Mouse (Mus musculus): ENCODE measurements around the gene Hsd17b11. TPM values are rescaled to one million over a fixed set of nuclear protein-coding genes. Genes with fewer than 3 reads are reported as not detected.
A peak's percentile ranks its signal among the peaks of the same experiment; 100 is the strongest.

Hsd17b11 gene
- total RNA-seq, 1 experiment: 45.6 TPM

- no peak overlapping the region; the same call in 1 of the 2 replicates for H3K9ac ChIP-seq (ENCODE audit: insufficient read depth, low read depth, low read length, poor library complexity, severe bottlenecking)
- no peak for TF ChIP-seq HCFC1 (IDR thresholded peaks at IDR 0.05; ENCODE audit: borderline replicate concordance, insufficient read depth, low read length)
- TF ChIP-seq MAFK (IDR thresholded peaks at IDR 0.05; ENCODE audit: insufficient read depth, low read depth, low read length): no peak
- TF ChIP-seq ZC3H11A (IDR thresholded peaks at IDR 0.05; ENCODE audit: borderline replicate concordance, low read depth, low read length): no peak
- TF ChIP-seq ZNF384 (IDR thresholded peaks at IDR 0.05; ENCODE audit: low read depth, low read length): no peak
- no peak for TF ChIP-seq CHD2 (IDR thresholded peaks at IDR 0.05; ENCODE audit: low read depth, low read length)
- H3K27ac ChIP-seq (ENCODE audit: insufficient read depth, low read depth, low read length, poor library complexity, severe bottlenecking): peak overlapping the region; percentile 2; the same call in 1 of the 2 replicates
- in situ Hi-C loops (cut with MboI; ENCODE audit: low sequenced_read_pairs in 2 of 2, unreplicated experiment in 2 of 2): no loop called here
- no peak for DNase-seq (ENCODE audit: low read depth, low spot score)
- peaks cover 19 to 21% of the 10 kb centered on the region in 2 experiments for H3K4me1 ChIP-seq (ENCODE audit: control insufficient read depth in 2 of 2, insufficient read depth in 2 of 2, low read length in 2 of 2, poor library complexity in 1 of 2)
- no peaks in the 10 kb centered on the region for H3K9me3 ChIP-seq (ENCODE audit: control insufficient read depth, insufficient read depth, low read depth, low read length)
- no peak overlapping the region; a peak in 1 of 4 replicates for H3K4me3 ChIP-seq (ENCODE audit: insufficient read depth in 1 of 2, low read depth in 1 of 2, low read length in 2 of 2, poor library complexity in 1 of 2, severe bottlenecking in 1 of 2)
- no peaks in the 10 kb centered on the region for H3K36me3 ChIP-seq (ENCODE audit: control insufficient read depth, insufficient read depth, low read length, poor library complexity, severe bottlenecking)
These were observed 1.7 kb upstream of the Hsd17b11 start for GRCm38 (mm10) chr5:104023289-104024020.

GRCm38 (mm10) chr5:104022558-104022957, 839 bp upstream of the Hsd17b11 start:
- Histone ChIP-seq H3K36me3 (ENCODE audit: control insufficient read depth, insufficient read depth, low read length, poor library complexity, severe bottlenecking) (peaks cover 7% of the 10 kb centered on the region; the same call in 1 of the 2 replicates), H3K27ac (ENCODE audit: insufficient read depth, low read depth, low read length, poor library complexity, severe bottlenecking) (peak overlapping the region; percentile 95)

GRCm38 (mm10) chr5:104011419-104011818, 10.3 kb downstream of the Hsd17b11 start:
- in situ Hi-C loops (cut with MboI; ENCODE audit: low sequenced_read_pairs in 2 of 2, unreplicated experiment in 2 of 2): no loop called here
- TF ChIP-seq ZNF384 (IDR thresholded peaks at IDR 0.05; ENCODE audit: low read depth, low read length): no peak
- no peak for TF ChIP-seq CHD2 (IDR thresholded peaks at IDR 0.05; ENCODE audit: low read depth, low read length)
- no peak for TF ChIP-seq ZC3H11A (IDR thresholded peaks at IDR 0.05; ENCODE audit: borderline replicate concordance, low read depth, low read length)
- no peak for TF ChIP-seq MAFK (IDR thresholded peaks at IDR 0.05; ENCODE audit: insufficient read depth, low read depth, low read length)
- TF ChIP-seq HCFC1 (IDR thresholded peaks at IDR 0.05; ENCODE audit: borderline replicate concordance, insufficient read depth, low read length): no peak
- no peak for DNase-seq (ENCODE audit: low read depth, low spot score)

More at GRCm38 (mm10) chr5:104022558-104022957, 839 bp upstream of the Hsd17b11 start:
- TF ChIP-seq MAFK (IDR thresholded peaks at IDR 0.05; ENCODE audit: insufficient read depth, low read depth, low read length): no peak
- no peak for TF ChIP-seq ZNF384 (IDR thresholded peaks at IDR 0.05; ENCODE audit: low read depth, low read length)
- TF ChIP-seq CHD2 (IDR thresholded peaks at IDR 0.05; ENCODE audit: low read depth, low read length): no peak
- TF ChIP-seq ZC3H11A (IDR thresholded peaks at IDR 0.05; ENCODE audit: borderline replicate concordance, low read depth, low read length): no peak
- TF ChIP-seq HCFC1 (IDR thresholded peaks at IDR 0.05; ENCODE audit: borderline replicate concordance, insufficient read depth, low read length): no peak
- Histone ChIP-seq H3K4me1 (ENCODE audit: control insufficient read depth in 2 of 2, insufficient read depth in 2 of 2, low read length in 2 of 2, poor library complexity in 1 of 2) (peaks cover 19 to 21% of the 10 kb centered on the region in 2 experiments), H3K9ac (ENCODE audit: insufficient read depth, low read depth, low read length, poor library complexity, severe bottlenecking) (peak overlapping the region; percentile 46; the same call in 1 of the 2 replicates), H3K9me3 (ENCODE audit: control insufficient read depth, insufficient read depth, low read depth, low read length) (no peaks in the 10 kb centered on the region), H3K4me3 (ENCODE audit: insufficient read depth in 1 of 2, low read depth in 1 of 2, low read length in 2 of 2, poor library complexity in 1 of 2, severe bottlenecking in 1 of 2) (peak overlapping the region in 1 of 2 experiments; percentile 81; a peak in 2 of 4 replicates)
- in situ Hi-C loops (cut with MboI; ENCODE audit: low sequenced_read_pairs in 2 of 2, unreplicated experiment in 2 of 2): no loop called here
- no peak for DNase-seq (ENCODE audit: low read depth, low spot score)

GRCm38 (mm10) chr5:104010261-104010660, 11.5 kb downstream of the Hsd17b11 start:
- DNase-seq (ENCODE audit: low read depth, low spot score): no peak
- Histone ChIP-seq H3K4me3 (ENCODE audit: insufficient read depth in 1 of 2, low read depth in 1 of 2, low read length in 2 of 2, poor library complexity in 1 of 2, severe bottlenecking in 1 of 2) (no peak overlapping the region), H3K27ac (ENCODE audit: insufficient read depth, low read depth, low read length, poor library complexity, severe bottlenecking) (no peak overlapping the region), H3K9ac (ENCODE audit: insufficient read depth, low read depth, low read length, poor library complexity, severe bottlenecking) (no peak overlapping the region), H3K9me3 (ENCODE audit: control insufficient read depth, insufficient read depth, low read depth, low read length) (no peaks in the 10 kb centered on the region), H3K36me3 (ENCODE audit: control insufficient read depth, insufficient read depth, low read length, poor library complexity, severe bottlenecking) (peaks cover 4% of the 10 kb centered on the region), H3K4me1 (ENCODE audit: control insufficient read depth in 2 of 2, insufficient read depth in 2 of 2, low read length in 2 of 2, poor library complexity in 1 of 2) (peaks cover 0 to 2% of the 10 kb centered on the region in 2 experiments; a peak in 1 of 4 replicates)
- in situ Hi-C loops (cut with MboI; ENCODE audit: low sequenced_read_pairs in 2 of 2, unreplicated experiment in 2 of 2): no loop called here
- TF ChIP-seq CHD2 (IDR thresholded peaks at IDR 0.05; ENCODE audit: low read depth, low read length): no peak

More at GRCm38 (mm10) chr5:104011419-104011818, 10.3 kb downstream of the Hsd17b11 start:
- no peak overlapping the region for H3K27ac ChIP-seq (ENCODE audit: insufficient read depth, low read depth, low read length, poor library complexity, severe bottlenecking)
- H3K9me3 ChIP-seq (ENCODE audit: control insufficient read depth, insufficient read depth, low read depth, low read length): no peaks in the 10 kb centered on the region
- peaks cover 0 to 2% of the 10 kb centered on the region in 2 experiments; a peak in 1 of 4 replicates for H3K4me1 ChIP-seq (ENCODE audit: control insufficient read depth in 2 of 2, insufficient read depth in 2 of 2, low read length in 2 of 2, poor library complexity in 1 of 2)
- peaks cover 2% of the 10 kb centered on the region for H3K36me3 ChIP-seq (ENCODE audit: control insufficient read depth, insufficient read depth, low read length, poor library complexity, severe bottlenecking)
- H3K9ac ChIP-seq (ENCODE audit: insufficient read depth, low read depth, low read length, poor library complexity, severe bottlenecking): no peak overlapping the region
- no peak overlapping the region for H3K4me3 ChIP-seq (ENCODE audit: insufficient read depth in 1 of 2, low read depth in 1 of 2, low read length in 2 of 2, poor library complexity in 1 of 2, severe bottlenecking in 1 of 2)

Data from ES-E14 (cell line).